Mouse (Mus musculus): ENCODE data around the gene Napa. TPM values are rescaled to one million over a fixed set of nuclear protein-coding genes. Genes with fewer than 3 reads are reported as not detected.

Gene Napa
- 100 to 1,000 TPM; 282 to 301 TPM for total RNA-seq (2021)

DNA sequence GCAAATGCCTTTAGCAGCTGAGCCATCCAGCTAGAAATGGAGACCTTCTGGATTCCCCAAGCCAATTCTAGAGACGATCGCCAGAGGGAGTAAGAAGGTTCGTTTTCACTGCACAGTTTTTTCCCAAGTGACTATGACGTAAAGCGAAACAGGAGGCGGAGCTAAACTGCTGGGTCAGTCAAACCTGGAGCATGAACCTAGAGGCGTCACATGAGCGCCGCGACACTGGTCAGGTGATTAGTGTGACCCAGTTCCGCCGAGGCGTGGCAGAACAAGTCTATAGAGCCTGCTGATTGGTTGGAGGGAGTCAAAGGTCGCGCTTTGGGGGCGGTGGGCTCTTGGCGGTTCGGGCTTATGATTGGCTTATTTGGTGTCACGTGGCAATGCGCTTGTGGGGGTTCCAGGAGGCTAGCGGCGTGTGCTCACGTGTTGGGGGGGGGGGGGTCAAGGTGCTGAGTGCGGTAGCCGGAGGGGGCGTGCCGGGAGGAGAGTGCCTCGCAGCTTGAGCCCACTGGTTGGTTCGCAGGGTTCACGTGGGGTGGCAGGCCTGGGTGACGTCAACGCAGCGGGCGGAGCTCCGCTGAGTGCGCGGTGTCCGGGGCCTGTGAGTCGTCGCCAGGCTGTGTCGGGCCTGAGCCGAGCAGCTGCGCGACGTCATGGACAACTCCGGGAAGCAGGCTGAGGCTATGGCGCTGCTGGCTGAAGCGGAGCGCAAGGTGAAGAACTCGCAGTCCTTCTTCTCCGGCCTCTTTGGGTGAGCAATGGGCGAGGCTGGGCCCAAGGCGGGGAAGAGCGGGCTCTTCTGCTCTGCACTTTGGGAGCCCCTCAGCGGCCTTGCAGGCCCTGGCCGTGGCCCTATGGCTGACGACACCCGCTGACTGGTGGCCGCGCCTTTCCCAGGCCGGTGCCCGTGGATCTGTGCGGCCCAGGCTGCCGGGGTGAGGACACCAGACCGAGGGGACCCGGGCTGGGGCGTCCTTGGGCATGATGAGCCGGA lies at the start of gene Napa:
TSS of gene Napa (plus strand) at position 438 of the 997 bp plus-strand sequence.
- peak; percentile 93 for DNase-seq (ENCODE audit: extremely low spot score in 1 of 2, low spot score in 1 of 2)

DNA sequence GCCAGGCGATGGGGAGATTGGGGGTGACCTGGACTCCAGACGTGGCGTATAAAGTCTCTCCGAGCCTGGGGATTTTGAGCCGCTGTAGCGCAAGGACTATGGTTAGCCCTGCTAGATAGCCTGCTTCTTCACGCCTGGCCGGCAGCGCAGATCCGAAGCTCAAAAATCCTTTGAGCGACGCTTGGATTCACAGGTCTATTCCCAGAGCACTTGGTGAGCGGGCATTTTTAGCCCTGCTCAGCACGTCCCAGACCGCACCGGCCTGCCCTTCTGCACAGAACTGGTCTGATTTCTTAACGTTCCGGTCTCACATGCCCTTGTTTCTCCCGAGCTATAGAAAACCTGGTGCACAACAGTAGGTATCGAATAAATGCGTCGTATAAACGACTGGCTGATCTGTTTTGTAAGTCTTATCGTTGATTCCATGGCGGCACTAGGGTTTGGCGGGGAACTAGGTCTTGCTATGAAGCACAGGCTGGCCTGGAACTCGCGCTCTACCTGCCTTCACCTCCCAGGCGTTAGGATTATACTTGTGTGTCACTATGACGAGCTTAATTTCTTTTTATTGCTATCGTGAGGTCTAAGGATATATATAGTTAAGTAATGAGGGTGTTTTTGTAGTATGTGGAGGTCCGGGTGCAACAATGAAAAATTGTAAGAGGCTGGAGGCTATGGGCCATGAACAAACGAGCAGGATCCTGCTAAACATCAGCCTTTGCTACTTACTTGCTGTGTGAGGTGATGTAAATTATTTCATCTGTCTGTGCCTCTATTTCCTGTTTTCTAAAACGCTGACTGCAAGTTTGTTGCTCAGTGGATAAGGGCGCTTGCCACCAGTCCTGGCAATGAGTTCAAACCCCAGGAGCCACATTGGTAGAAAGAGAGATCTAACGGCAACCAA lies 49.3 kb upstream of the Napa start:
- no peak for DNase-seq (ENCODE audit: extremely low spot score in 1 of 2, low spot score in 1 of 2)

DNA sequence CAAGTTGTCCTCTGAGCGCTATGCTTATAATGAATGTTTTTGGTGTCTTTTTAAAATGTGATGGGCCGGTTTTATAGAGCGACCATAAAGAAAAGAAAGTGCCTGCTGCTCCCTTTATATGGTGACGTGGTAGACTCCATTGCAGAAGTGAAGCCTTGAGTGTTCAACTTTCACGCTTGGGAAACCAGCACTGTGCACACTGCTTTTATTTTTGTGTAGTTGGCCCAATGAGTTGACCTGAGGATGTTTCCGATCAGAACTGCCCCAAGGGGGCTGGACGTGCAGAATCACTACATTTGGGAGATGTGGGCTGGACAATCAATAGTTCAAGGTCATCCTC lies 48.7 kb upstream of the Napa start:
- DNase-seq (ENCODE audit: extremely low spot score in 1 of 2, low spot score in 1 of 2): no peak

DNA sequence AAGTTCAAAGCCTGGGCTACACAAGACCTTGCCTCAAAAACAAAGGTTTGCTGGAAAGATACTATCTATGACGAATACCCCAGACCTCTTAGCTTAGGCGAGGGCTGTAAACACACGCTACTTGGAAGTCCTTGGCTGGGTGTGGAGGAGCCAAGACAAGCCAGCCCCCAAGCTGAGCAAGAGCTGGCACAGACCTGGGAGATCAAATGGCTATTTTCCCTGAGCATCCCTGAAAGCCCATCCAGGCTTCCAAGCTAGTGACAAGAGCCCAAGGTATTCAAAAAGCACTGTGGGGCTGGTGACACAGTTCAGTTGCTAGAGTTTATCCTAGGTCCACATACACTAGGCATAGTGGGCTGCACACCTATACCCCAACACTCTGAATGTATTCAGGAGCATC lies 47.7 kb upstream of the Napa start:
- DNase-seq (ENCODE audit: extremely low spot score in 1 of 2, low spot score in 1 of 2): no peak

GRCm38 (mm10) chr7:16051883-16052595 lies 46.2 kb upstream of the Napa start:
- DNase-seq (ENCODE audit: extremely low spot score in 1 of 2, low spot score in 1 of 2): peak; percentile 54 to 80

GRCm38 (mm10) chr7:16052684-16053083 lies 45.6 kb upstream of the Napa start:
- peak; percentile 76 to 77 for DNase-seq (ENCODE audit: extremely low spot score in 1 of 2, low spot score in 1 of 2)

- DNase-seq (ENCODE audit: extremely low spot score in 1 of 2, low spot score in 1 of 2): no peak
These were observed 45.2 kb upstream of the Napa start for GRCm38 (mm10) chr7:16053105-16053504.

DNA sequence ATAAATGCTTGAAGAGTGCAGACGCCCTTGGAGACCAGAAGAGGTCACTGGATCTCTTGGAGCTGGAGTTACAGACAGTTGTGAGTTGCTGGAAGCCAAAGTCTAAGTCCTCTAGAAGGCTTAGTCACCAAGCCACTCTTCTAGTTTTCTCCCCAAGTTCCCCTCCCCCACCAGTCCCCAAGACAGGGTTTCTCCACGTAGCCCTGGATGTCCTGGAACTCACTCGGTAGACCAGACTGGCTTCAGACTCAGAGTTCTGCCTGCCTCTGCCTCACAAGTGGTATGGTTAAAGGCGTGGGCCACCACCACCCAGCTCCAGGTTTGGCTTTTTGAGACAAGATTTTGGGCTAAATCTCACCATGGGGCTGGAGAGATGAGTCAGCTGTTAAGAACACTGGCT lies 43.3 kb upstream of the Napa start:
- DNase-seq (ENCODE audit: extremely low spot score in 1 of 2, low spot score in 1 of 2): no peak

- no peak for DNase-seq (ENCODE audit: extremely low spot score in 1 of 2, low spot score in 1 of 2)
These were observed 42.6 kb upstream of the Napa start for GRCm38 (mm10) chr7:16055665-16056064.

- DNase-seq (ENCODE audit: extremely low spot score in 1 of 2, low spot score in 1 of 2): peak in 1 of 2 experiments; percentile 74
These were observed 41.7 kb upstream of the Napa start for GRCm38 (mm10) chr7:16056459-16057135.

DNA sequence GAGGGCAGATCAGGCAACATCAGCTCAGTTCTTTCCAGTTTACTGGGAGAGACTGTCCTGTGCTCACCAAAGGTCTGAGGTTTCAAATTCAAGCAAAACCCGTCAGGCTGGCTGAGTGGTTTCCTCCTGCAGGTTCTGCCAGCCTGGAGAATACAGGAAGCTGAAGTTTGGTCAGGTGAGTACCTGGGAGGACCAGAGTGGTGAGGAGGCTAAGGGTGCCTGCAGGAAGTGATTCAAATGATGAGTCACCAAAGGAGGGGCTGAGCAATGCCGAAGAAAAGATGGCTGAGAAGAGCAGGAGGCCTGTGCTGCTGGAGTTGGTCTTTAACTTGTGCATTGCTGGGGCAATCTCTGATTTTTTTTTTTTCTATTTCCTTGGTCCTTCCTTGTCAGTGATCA lies 41.1 kb upstream of the Napa start:
- no peak for DNase-seq (ENCODE audit: extremely low spot score in 1 of 2, low spot score in 1 of 2)

DNA sequence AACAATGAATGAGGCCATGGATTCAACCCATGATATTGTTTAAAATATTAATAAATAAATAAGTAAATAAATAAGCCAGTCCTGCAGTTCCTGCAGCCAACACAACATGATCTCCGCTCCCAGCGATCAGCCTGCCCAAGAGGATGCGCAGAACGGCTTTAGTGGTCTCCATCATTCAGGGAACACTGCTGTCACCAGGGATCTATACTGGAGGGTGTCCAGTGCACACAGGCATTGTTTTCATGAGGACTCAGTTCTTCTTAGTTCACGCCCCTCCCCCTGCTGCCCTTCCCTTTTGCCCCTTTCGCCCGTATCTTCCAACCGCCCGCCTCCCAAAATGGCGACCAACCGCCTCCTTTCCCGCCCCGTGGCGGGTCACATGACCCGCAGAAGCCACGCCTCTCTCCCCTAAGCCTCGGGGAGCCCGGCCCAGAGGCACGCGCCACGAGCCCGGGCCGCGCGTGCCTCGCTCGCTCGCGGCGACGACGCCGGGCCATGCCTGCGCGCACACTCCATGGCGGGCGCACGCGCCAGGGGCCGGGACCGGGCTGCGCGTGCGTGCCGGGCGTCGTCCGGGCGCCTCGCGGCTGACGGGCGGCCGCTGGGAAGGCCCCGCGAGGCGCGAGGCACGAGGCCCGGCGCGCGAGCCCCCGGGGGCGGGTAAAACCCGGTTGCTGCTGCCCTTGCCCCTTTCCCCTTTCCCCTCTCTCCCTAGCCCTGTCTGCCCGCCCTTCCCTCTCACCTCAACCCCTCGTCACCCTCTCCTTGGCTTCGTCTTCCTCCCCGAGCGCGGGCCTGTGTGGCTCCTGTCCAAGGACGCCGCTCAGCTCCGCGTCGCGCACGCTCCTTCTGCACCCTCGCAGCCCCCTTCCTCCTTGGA lies 36.8 kb upstream of the Napa start, which contains the start of gene Zfp541:
TSS of gene Zfp541 (plus strand) at position 596 of the 880 bp plus-strand sequence.
- DNase-seq (ENCODE audit: extremely low spot score in 1 of 2, low spot score in 1 of 2): no peak

GRCm38 (mm10) chr7:16062099-16062420 lies 36.2 kb upstream of the Napa start:
- DNase-seq (ENCODE audit: extremely low spot score in 1 of 2, low spot score in 1 of 2): no peak

GRCm38 (mm10) chr7:16063490-16063889 lies 34.8 kb upstream of the Napa start:
- DNase-seq (ENCODE audit: extremely low spot score in 1 of 2, low spot score in 1 of 2): no peak

GRCm38 (mm10) chr7:16070846-16071245 lies 27.4 kb upstream of the Napa start:
- DNase-seq (ENCODE audit: extremely low spot score in 1 of 2, low spot score in 1 of 2): no peak

DNA sequence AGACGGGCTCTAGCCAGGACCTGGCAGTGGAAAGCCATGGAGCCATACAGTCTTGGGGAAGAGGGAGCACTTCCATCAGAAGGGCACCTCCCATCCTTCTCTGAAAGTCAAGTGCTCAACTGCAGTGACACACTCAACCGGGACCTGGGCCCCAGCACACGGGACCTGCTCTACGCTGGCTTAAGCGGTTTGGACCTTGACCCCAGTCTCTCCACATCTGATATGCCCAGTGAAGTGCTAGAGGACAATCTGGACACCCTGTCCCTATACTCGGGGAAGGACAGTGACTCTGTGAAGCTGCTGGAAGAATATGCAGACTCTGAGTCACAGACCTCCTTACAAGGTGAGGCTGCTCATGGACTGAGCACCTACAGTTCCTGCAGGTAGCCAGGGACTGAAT lies 26.4 kb upstream of the Napa start:
- no peak for DNase-seq (ENCODE audit: extremely low spot score in 1 of 2, low spot score in 1 of 2)

DNA sequence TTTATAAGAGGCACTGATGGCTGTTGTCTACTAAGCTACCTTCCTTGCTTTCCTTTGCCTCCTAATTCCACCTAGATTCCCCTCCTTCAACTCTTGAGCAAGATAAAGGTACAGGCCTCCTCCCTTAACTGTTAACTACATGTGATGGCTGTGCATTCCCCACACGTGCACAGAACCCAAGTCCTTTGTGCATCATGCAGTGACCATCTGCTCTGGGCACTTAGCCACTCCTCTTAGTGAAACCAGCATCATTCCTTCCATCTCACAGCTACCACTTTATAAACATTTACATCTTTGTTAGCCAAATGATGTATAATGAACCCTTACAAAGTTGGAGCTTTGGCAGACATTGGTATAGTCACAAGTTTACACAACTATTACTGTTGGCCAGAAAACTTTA lies 18.3 kb upstream of the Napa start:
- no peak for DNase-seq (ENCODE audit: extremely low spot score in 1 of 2, low spot score in 1 of 2)

GRCm38 (mm10) chr7:16080581-16080980 lies 17.7 kb upstream of the Napa start:
- no peak for DNase-seq (ENCODE audit: extremely low spot score in 1 of 2, low spot score in 1 of 2)

DNA sequence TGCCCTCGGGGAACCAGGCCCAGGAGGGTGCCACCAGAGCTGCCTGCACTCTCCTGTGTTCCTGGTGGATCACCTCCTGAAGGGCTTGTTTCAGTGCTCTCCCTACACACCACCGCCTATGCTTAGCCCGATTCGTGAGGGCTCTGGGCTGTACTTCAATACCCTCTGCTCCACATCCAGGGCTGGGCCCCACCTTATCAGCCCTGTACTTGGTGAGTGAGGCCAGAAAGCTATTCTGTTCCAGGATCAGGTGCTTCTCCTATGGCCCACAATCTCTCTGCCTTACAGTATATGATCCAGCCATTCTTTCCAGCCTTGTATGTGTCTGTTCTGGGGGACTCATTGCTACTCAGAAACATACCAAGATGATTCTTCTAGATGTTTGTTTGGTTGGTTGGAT lies 14.9 kb upstream of the Napa start:
- DNase-seq (ENCODE audit: extremely low spot score in 1 of 2, low spot score in 1 of 2): no peak
